Mouse (Mus musculus) lung, postnatal 0 days (tissue): ENCODE data around the gene Tff2.

Source experiments
- CTCF ChIP-seq: IDR thresholded peaks from 2 replicates; pipeline ENCODE4 v1.5.1; 2016; ENCODE audit warnings: antibody characterized with exemption, mild to moderate bottlenecking
- EP300 ChIP-seq: IDR thresholded peaks from 2 replicates; pipeline ENCODE4 v1.6.1; 2016; ENCODE audit warnings: antibody characterized with exemption, mild to moderate bottlenecking, control low read depth

- no peak for TF ChIP-seq CTCF
- no peak for TF ChIP-seq EP300
Observed at GRCm38 (mm10) chr17:31183180-31183974, 39.3 kb upstream of the Tff2 start.
